Mouse (Mus musculus) embryonic fibroblast, embryonic 13.5 days (primary cell): ENCODE data around the gene Cyp11a1. TPM values are rescaled to one million over a fixed set of nuclear protein-coding genes. Genes with fewer than 3 reads are reported as not detected.

Source experiments
- H3K27ac ChIP-seq: 2 replicates; pipeline ENCODE4 v1.5.1; 2012; ENCODE audit warnings: low read length, control low read depth, inconsistent platforms; ENCODE audit not compliant: insufficient read depth
- H3K4me1 ChIP-seq: 2 replicates; pipeline ENCODE4 v1.6.1; 2011; ENCODE audit warnings: low read length; ENCODE audit not compliant: control insufficient read depth, insufficient read depth
- H3K4me3 ChIP-seq: 2 replicates; pipeline ENCODE4 v1.5.1; 2011; ENCODE audit warnings: mild to moderate bottlenecking, control low read depth, low read length; ENCODE audit not compliant: insufficient read depth
- CTCF ChIP-seq: IDR thresholded peaks from 2 replicates; pipeline ENCODE4 v1.5.1; 2011; ENCODE audit warnings: mild to moderate bottlenecking, control low read depth, low read length, moderate library complexity, borderline replicate concordance; ENCODE audit not compliant: insufficient read depth
- POLR2A ChIP-seq: IDR thresholded peaks from 2 replicates; pipeline ENCODE4 v1.6.1; 2011; ENCODE audit warnings: low read depth, mild to moderate bottlenecking, control low read depth, low read length, moderate library complexity
- polyA plus RNA-seq: library from polyadenylated mRNA; stranded (reverse); fragments of >200 nt; gene quantifications from 2 replicates; pipeline ENCODE4 v1.2.4, GENCODE M21; 2011; ENCODE audit warnings: low read depth; ENCODE audit not compliant: missing spikeins, insufficient read length

Cyp11a1 gene
- polyA plus RNA-seq, 1 experiment, result 0.74 TPM

GRCm38 (mm10) chr9:57989309-57989708, 16.9 kb upstream of the Cyp11a1 start:
- Histone ChIP-seq H3K27ac (no peak overlapping the region), H3K4me3 (no peak overlapping the region), H3K4me1 (no peaks in the 10 kb centered on the region)
- no peak for TF ChIP-seq CTCF
- TF ChIP-seq POLR2A, result no peak

- Histone ChIP-seq H3K4me1 (no peaks in the 10 kb centered on the region), H3K27ac (no peak overlapping the region), H3K4me3 (no peak overlapping the region)
- TF ChIP-seq POLR2A, result no peak
- TF ChIP-seq CTCF, result 0 out of 2 replicates have a peak, but pooled peaks have one; percentile 31
Observed at GRCm38 (mm10) chr9:57990438-57991110, 15.6 kb upstream of the Cyp11a1 start.

GRCm38 (mm10) chr9:57992060-57992459, 14.2 kb upstream of the Cyp11a1 start:
- no peak overlapping the region for H3K27ac ChIP-seq
- no peaks in the 10 kb centered on the region for H3K4me1 ChIP-seq
- H3K4me3 ChIP-seq, result no peak overlapping the region
- TF ChIP-seq POLR2A, result no peak
- TF ChIP-seq CTCF, result no peak

- no peaks in the 10 kb centered on the region for H3K4me1 ChIP-seq
Observed at GRCm38 (mm10) chr9:57992781-57993591, 13.2 kb upstream of the Cyp11a1 start.

GRCm38 (mm10) chr9:57995282-57995681, 10.9 kb upstream of the Cyp11a1 start:
- Histone ChIP-seq H3K27ac (no peak overlapping the region), H3K4me1 (no peaks in the 10 kb centered on the region), H3K4me3 (no peak overlapping the region)
- TF ChIP-seq CTCF (0 out of 2 replicates have a peak, but pooled peaks have one; percentile 11), POLR2A (no peak)

More at GRCm38 (mm10) chr9:57992781-57993591, 13.2 kb upstream of the Cyp11a1 start:
- no peak for TF ChIP-seq CTCF
- TF ChIP-seq POLR2A, result no peak
- Histone ChIP-seq H3K27ac (no peak overlapping the region), H3K4me3 (no peak overlapping the region)

GRCm38 (mm10) chr9:57997511-57998031, 8.6 kb upstream of the Cyp11a1 start:
- no peak overlapping the region for H3K4me3 ChIP-seq

GRCm38 (mm10) chr9:57998032-57998659, 8.1 kb upstream of the Cyp11a1 start:
- TF ChIP-seq CTCF (no peak), POLR2A (no peak)
- Histone ChIP-seq H3K4me3 (no peak overlapping the region), H3K27ac (no peak overlapping the region), H3K4me1 (no peaks in the 10 kb centered on the region)

More at GRCm38 (mm10) chr9:57997511-57998031, 8.6 kb upstream of the Cyp11a1 start:
- TF ChIP-seq CTCF, result no peak
- Histone ChIP-seq H3K27ac (no peak overlapping the region), H3K4me1 (no peaks in the 10 kb centered on the region)

DNA sequence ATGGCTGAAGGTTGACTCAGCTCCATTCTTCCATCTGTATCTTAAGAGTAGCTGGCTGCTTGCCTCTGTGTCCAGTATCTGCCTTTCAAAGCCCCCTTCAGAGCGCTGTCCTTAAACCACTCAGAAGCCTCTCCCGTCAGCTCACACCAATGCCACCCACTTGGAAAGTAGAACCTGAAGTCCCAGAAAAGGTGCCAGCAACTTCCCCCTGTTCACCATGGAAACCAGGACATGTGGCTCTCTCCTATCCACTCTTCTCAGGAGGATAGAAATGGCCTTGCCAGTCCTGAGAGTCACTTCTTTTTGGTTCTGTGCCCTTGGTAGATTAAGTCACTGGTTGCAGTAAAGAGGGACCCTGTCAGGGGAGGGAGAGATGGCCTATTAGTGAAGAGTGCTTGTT, 7.5 kb upstream of the Cyp11a1 start:
- Histone ChIP-seq H3K27ac (no peak overlapping the region), H3K4me1 (no peaks in the 10 kb centered on the region), H3K4me3 (no peak overlapping the region)
- TF ChIP-seq POLR2A (no peak), CTCF (no peak)

- H3K4me1 ChIP-seq, result no peaks in the 10 kb centered on the region
- no peak overlapping the region for H3K27ac ChIP-seq
- H3K4me3 ChIP-seq, result no peak overlapping the region
- TF ChIP-seq CTCF, result no peak
- no peak for TF ChIP-seq POLR2A
Observed at GRCm38 (mm10) chr9:57999676-58000075, 6.5 kb upstream of the Cyp11a1 start.
